9 mouse cellular contexts compared by ENCODE assay signal in the genomic region with DNA sequence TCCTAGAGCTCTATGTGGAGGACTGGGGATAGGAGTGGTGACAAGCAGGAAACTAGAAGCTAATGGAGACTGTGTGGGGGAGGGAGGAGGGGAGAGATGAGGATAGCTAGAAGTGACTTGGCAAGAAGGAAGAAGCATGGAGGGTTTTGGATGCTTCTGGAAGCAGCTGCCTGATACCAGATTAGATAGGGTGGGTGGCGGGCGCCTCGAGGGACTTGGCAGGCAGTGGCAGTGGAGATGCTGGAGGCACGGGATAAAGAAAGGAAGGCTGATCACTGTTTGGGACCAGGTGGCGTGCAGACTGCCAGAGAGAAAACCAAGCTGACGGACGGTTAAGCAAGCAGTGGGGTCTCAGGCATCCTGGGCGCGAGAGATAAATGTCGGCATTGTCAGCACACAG. TPM values are rescaled to one million over a fixed set of nuclear protein-coding genes. Genes with fewer than 3 reads are reported as not detected.
DNase-seq lines count a peak whose midpoint lies in the region; ATAC-seq and TF ChIP-seq lines count a peak whose summit lies in the region.
"Had no signal": no experiment of that assay in that cellular context is flagged by ENCODE, and none has a peak within 500 bp of the region (broad histone marks: within the 10 kb centered on the region; RNA-seq: fewer than 3 reads in every experiment).

No protein-coding gene starts in this region.

- no peak for DNase-seq in liver, postnatal 0 days
- peak; percentile 57 to 78 for DNase-seq in layer of hippocampus, postnatal 14 days (ENCODE audit: low spot score in 2 of 2)
- DNase-seq in c-Kit-positive CD71-positive TER-119-positive erythroid progenitor cells, embryonic 14.5 days (ENCODE audit: low spot score) = no peak
- no peak for DNase-seq in kidney, adult 11 months
- DNase-seq in cerebellum, adult 8-10 months = no peak
- DNase-seq: lung, adult 2 months had no signal

- ATAC-seq in liver, postnatal 0 days = no peak
- no peak for ATAC-seq in liver, embryonic 12.5 days
- ATAC-seq in frontal cortex, adult (ENCODE audit: low TSS enrichment) = peak; percentile 85
- 0 out of 2 replicates have a peak, but pooled peaks have one; percentile 19 for ATAC-seq in neural tube, embryonic 15.5 days (ENCODE audit: low FRiP score)

- WGBS in liver, postnatal 0 days (ENCODE audit: insufficient replicate concordance) = 41% methylated on average over 10 of the region's 10 CpGs
- WGBS in liver, embryonic 12.5 days (ENCODE audit: insufficient replicate concordance) = 17% methylated on average over 10 of the region's 10 CpGs
- WGBS in neural tube, embryonic 15.5 days = 11% methylated on average over 10 of the region's 10 CpGs

- H3K4me3 ChIP-seq in liver, postnatal 0 days (ENCODE audit: low read depth, low read length) = no peak overlapping the region
- no peak overlapping the region for H3K4me3 ChIP-seq in liver, embryonic 12.5 days
- no peak overlapping the region for H3K4me3 ChIP-seq in neural tube, embryonic 15.5 days (replicated peaks)

- 0 out of 2 replicates have a peak, but pooled peaks cover 2% of the 10 kb centered on the region for H3K36me3 ChIP-seq in liver, postnatal 0 days (replicated peaks; ENCODE audit: insufficient read depth, low read length)
- H3K36me3 ChIP-seq in liver, embryonic 12.5 days = no peaks in the 10 kb centered on the region
- H3K36me3 ChIP-seq in neural tube, embryonic 15.5 days = no peaks in the 10 kb centered on the region

- H3K27ac ChIP-seq in liver, postnatal 0 days (ENCODE audit: low read depth) = no peak overlapping the region
- H3K27ac ChIP-seq in liver, embryonic 12.5 days = no peak overlapping the region
- H3K27ac ChIP-seq in neural tube, embryonic 15.5 days (replicated peaks) = peak overlapping the region; percentile 45; the same call in 1 of the 2 replicates

- no peak overlapping the region for H3K9ac ChIP-seq in liver, postnatal 0 days (replicated peaks)
- H3K9ac ChIP-seq in liver, embryonic 12.5 days = no peak overlapping the region
- no peak overlapping the region for H3K9ac ChIP-seq in neural tube, embryonic 15.5 days (replicated peaks)

- H3K27me3 ChIP-seq in liver, postnatal 0 days (ENCODE audit: insufficient read depth, low read length) = no peaks in the 10 kb centered on the region
- H3K27me3 ChIP-seq in liver, embryonic 12.5 days (replicated peaks) = no peaks in the 10 kb centered on the region; the same call in 1 of the 2 replicates
- H3K27me3 ChIP-seq in neural tube, embryonic 15.5 days (replicated peaks) = no peaks in the 10 kb centered on the region

- no peaks in the 10 kb centered on the region for H3K9me3 ChIP-seq in liver, postnatal 0 days (ENCODE audit: low read length)
- no peaks in the 10 kb centered on the region for H3K9me3 ChIP-seq in liver, embryonic 12.5 days (replicated peaks)
- no peaks in the 10 kb centered on the region for H3K9me3 ChIP-seq in neural tube, embryonic 15.5 days (replicated peaks)

- H3K4me2 ChIP-seq in liver, postnatal 0 days (ENCODE audit: low read depth, low read length) = no peak overlapping the region
- H3K4me2 ChIP-seq in liver, embryonic 12.5 days = no peak overlapping the region
- H3K4me2 ChIP-seq in neural tube, embryonic 15.5 days = peak overlapping the region; percentile 32

- no peak for TF ChIP-seq CTCF in liver, postnatal 0 days (IDR thresholded peaks at IDR 0.05; ENCODE audit: low read depth)

- H3K4me1 ChIP-seq in liver, postnatal 0 days (ENCODE audit: insufficient read depth) = peaks cover 8% of the 10 kb centered on the region; the same call in 1 of the 2 replicates
- peaks cover 14% of the 10 kb centered on the region for H3K4me1 ChIP-seq in liver, embryonic 12.5 days
- peaks cover 15% of the 10 kb centered on the region for H3K4me1 ChIP-seq in neural tube, embryonic 15.5 days

- TF ChIP-seq EP300 in liver, postnatal 0 days (IDR thresholded peaks at IDR 0.05; ENCODE audit: low read depth) = peak; percentile 44; the same call in 1 of the 2 replicates

RNA-seq across cellular contexts. Expression of gene Golt1a, which starts 2.3 kb away (rescaled TPM):
- 30.8 and 41.9 TPM in 2 replicates for polyA plus RNA-seq in liver, postnatal 0 days (2015; fragmentation: Nextera tagmentation; extraction: Ambion mirVana)
- 4.4 and 5.8 TPM in 2 replicates for polyA plus RNA-seq in liver, embryonic 12.5 days (2016; fragmentation: Nextera tagmentation; extraction: Ambion mirVana)
- not detected for total RNA-seq in layer of hippocampus, postnatal 14 days (2021)
- polyA plus RNA-seq in neural tube, embryonic 15.5 days (2015; fragmentation: Nextera tagmentation; extraction: Ambion mirVana) = 0.43 TPM in 1 of 2 replicates, not detected in the other

RNA-seq across cellular contexts. Expression of gene Kiss1, which starts 9.7 kb away (rescaled TPM):
- not detected in 2 replicates for polyA plus RNA-seq in liver, postnatal 0 days (2015; fragmentation: Nextera tagmentation; extraction: Ambion mirVana)
- polyA plus RNA-seq in liver, embryonic 12.5 days (2016; fragmentation: Nextera tagmentation; extraction: Ambion mirVana) = not detected in 2 replicates
- not detected for total RNA-seq in layer of hippocampus, postnatal 14 days (2021)
- not detected in 2 replicates for polyA plus RNA-seq in neural tube, embryonic 15.5 days (2015; fragmentation: Nextera tagmentation; extraction: Ambion mirVana)

RNA-seq across cellular contexts. Expression of gene Ren1, which starts 38.4 kb away (rescaled TPM):
- polyA plus RNA-seq in liver, postnatal 0 days (2015; fragmentation: Nextera tagmentation; extraction: Ambion mirVana) = 0.64 and 0.88 TPM in 2 replicates
- polyA plus RNA-seq in liver, embryonic 12.5 days (2016; fragmentation: Nextera tagmentation; extraction: Ambion mirVana) = 0.29 and 0.39 TPM in 2 replicates
- under 1 TPM in 1 of 2 experiments, not detected in 1; 0.28 TPM for total RNA-seq in layer of hippocampus, postnatal 14 days (2021)
- polyA plus RNA-seq in neural tube, embryonic 15.5 days (2015; fragmentation: Nextera tagmentation; extraction: Ambion mirVana) = 0.74 and 1.6 TPM in 2 replicates

RNA-seq across cellular contexts. Expression of gene Etnk2, which starts 51.4 kb away (rescaled TPM):
- 39.5 and 39.6 TPM in 2 replicates for polyA plus RNA-seq in liver, postnatal 0 days (2015; fragmentation: Nextera tagmentation; extraction: Ambion mirVana)
- polyA plus RNA-seq in liver, embryonic 12.5 days (2016; fragmentation: Nextera tagmentation; extraction: Ambion mirVana) = 4.0 and 4.1 TPM in 2 replicates
- 1 to 10 TPM; 5.3 to 5.9 TPM for total RNA-seq in layer of hippocampus, postnatal 14 days (2021)
- polyA plus RNA-seq in neural tube, embryonic 15.5 days (2015; fragmentation: Nextera tagmentation; extraction: Ambion mirVana) = 21.3 and 22.8 TPM in 2 replicates

Comparison
In these comparisons a context has a peak if more than half of its experiments do, and no peak if none do; other contexts are left out.
1. ATAC-seq: peak in frontal cortex, adult (single experiment) and neural tube, embryonic 15.5 days (single experiment); none in liver, postnatal 0 days (single experiment) and liver, embryonic 12.5 days (single experiment).
2. DNase-seq: peak in layer of hippocampus, postnatal 14 days (2 of 2); none in liver, postnatal 0 days (single experiment), c-Kit-positive CD71-positive TER-119-positive erythroid progenitor cells, embryonic 14.5 days (single experiment), kidney, adult 11 months (single experiment) and cerebellum, adult 8-10 months (single experiment).